Mouse (Mus musculus) cerebellum, postnatal 14 days (tissue): ENCODE measurements around the gene Ksr1.
"Not testable (repeated sequence)": the region's sequence is repeated elsewhere in the genome, so short reads cannot be mapped to it uniquely, and the experiment has no call there.

Experiments used
- DNase-seq, 2 experiments: peaks; one replicate each; pipeline ENCODE4 v3.0.0; 2021; ENCODE audit warnings: mixed read lengths in 2 of 2

Ksr1 gene

DNA sequence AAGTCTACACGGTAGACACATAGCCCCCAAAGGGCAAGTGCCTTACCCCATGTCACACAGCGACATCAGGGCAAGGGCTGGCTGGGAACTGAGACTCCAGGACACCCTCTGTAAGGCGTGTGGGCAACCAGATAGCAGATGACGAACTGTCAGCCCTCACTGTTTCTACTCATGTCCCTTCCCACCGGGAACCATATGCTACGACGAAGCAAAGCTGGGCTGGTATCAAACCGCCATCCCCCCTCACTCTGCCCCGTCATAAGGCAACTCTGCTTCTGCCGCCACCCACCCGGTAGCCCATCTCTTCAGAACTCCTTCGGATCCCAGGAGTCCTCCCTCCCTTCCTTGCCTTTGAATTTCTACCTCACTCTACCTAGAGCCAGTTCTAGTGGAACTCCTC lies 108.7 kb downstream of the Ksr1 start:
- DNase-seq = no peak

DNA sequence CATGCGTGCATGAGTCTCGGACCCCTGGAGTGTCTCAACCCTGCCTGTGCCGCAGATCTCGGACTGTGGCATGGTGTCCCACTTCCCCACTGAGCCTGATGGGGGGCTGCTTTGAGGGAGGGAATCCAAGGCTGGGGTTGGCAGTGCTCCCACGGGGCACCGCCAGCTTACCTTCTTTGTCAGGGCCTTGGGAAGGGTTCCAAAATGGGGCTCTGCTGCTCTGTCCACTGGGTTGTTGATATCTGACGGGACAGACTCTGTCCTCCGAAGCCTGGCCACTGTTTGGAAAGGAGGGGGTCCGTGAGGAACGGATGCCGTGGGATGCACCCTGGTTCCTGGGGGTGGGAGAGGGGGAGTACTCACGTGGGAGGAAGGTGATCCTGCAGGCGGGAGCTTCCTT lies 109.9 kb downstream of the Ksr1 start:
- DNase-seq = no peak

DNA sequence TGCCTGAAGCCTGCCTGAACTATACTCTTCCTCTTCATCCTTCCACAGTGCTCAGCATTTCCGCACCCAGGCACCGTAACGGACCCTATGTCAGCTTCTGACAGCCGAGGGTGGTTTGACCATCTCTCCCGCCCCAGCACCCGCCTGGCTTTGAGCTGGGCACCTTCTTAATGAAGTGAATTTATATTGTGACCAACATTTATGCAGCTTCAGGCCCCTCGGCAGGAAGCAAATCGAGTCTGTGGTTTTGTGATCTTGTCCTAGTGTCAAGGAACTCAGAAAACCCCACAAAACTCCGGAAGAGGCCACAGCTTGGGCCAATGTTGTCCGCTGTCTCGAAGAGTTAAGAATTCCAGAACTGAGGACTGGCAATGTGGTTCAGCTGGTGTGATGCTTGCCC lies 112.6 kb downstream of the Ksr1 start:
- DNase-seq = no peak

DNA sequence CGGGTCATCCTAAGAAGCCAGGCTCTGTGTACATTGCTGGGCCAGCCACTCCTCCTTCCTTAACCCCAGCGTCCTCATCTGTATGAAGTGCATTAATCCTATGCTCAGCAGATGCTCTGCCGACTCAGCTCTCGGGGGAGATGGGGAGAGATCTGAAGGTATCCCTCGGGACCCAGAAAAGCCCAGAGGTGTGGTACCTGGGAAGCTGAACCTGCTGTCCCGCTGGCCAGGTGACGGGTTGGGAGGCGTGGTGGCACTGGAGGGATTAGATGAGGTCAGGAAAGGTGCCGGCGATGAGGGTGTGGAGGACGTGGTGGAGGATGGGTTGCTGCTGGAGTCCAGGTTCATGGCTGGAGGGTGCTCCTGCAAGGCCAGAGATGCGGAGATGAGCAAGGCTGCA lies 113.2 kb downstream of the Ksr1 start:
- DNase-seq = no peak

DNA sequence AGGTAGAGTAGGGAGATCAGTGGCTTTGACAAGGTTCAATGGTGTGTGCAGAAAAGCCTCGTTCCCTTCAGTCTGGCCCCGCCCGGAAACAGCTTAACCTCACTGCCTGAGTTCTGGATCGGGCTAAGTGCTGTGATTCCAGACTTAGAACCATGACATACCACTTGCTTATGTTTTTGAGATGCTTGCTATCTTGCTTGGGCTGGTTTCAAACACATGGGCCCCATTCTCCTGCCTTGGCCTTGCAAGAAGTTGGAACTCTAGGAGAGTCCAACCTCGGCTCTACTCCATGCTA lies 114.8 kb downstream of the Ksr1 start:
- no peak for DNase-seq

DNA sequence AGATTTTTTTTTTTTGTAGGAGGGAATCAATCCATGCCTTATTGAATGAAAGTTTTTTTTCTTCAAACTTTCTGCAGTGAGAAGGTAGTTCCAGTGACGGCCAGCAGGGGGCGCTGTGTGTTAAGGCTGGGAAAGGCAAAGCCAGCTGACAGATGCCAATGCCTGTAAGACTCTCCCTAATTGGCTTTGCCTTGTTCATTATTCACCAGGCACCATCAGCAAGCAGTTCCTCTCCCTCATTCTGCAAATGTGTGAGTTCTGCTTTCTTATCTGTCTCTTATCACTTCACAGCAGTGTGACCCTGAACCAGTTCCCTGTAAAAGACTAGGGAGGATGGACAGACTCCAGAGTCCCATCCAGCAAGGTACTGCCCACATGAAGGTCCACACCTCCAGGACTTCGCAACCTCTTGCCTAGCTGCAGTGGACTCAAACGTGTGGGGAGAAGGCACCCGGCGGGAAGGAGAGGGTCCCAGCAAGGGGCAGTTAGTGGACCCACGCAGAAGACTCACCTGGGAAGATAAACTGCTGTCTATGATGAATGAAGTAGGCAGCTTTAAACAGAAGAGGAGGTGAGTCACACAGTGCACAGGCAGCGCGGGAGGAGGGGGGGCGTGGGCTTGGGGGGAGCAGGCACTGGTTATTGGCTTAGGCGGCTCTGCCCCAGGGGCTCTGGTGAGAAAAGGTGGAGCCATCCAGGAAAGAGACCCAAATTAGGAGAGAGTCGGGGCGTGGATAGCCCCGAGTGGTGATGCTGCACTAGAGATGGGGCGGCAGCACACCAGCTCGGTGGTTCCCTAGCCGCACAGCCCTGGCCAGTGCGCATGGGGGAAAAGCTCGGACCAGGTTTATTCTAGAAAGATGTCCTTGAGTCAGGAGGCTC lies 115.4 kb downstream of the Ksr1 start:
- peak; percentile 89 to 95 for DNase-seq

DNA sequence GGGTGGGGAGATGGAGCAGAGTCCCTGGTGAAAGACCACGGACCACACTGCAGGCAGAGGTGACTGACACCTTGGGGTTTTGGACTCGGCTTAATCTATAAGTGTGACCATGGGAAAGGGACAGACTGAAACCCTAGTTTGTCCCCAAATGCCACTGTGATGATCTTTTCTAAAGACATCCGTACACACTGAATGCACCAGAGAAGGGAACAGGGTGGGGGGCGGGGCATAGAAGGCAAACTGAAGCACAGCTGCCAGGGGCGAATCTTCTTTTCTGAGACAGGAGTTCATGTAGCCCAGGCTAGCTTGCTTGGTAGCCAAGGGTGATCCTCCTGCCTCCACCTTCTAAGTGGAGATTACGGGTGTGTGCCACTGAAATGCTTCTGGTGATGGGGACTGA lies 122.5 kb downstream of the Ksr1 start:
- DNase-seq = no peak

DNA sequence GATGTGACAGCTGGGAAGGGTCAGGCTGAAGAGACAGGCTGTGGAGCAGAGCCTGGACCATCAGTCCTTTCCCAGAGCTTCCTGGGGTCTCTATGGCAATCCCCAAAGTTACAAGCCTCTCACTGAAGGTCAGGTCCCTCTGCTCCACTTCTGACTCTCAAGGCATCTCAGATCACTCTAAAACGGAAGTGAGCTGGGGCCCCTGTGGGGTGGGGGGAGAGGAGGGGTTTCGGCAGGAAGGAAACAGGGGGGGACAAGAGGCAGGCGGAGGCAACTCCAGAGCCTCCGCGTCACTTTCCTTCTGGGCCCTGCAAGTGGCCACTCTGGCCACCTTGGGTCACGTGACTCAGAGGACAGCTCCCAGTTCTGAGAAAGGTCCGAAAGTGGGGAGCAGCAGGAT lies 122.9 kb downstream of the Ksr1 start:
- no peak for DNase-seq

DNA sequence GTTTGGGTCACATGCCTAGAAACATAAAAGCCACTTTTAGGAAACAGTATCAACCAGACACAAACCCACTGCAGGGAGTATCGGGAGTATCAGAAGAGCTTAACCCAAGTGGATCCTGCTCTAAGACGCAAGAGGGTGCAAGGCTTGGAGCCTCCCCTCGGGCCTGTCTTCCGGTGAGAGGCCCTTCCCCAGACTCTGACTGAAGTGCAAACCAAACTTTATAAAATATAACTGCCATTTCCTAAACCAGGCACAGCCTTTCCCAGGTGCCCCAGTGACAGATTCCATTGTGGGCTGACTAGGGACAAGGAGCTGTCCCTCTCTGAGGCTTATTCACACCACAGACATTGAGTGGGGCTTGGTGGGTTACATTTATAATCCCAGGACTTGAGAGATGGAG lies 123.4 kb downstream of the Ksr1 start:
- no peak for DNase-seq

DNA sequence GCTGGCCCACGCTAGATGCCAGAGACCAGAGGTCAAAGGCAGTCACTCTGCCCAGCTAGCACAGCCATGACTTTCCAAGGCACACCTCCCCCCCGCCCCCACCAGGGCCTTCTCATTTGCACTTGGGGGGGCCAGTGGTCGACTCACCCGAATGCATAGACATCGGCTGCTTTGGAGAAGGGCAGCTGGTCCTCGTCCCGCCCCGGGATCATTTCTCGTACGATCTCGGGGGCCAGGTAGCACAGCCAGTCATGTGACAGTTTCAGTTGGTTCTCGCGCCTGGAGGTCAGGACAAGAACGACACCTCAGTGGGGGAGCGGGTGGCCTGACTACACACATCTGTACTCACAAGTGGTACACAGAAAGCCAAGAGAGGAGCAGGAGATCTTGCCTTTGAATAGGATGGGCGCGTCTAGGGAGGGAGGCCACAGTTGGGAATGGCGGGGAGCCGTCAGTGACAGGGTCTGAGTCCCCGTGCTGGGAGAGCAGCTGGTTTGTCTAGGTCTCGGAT lies 125.6 kb downstream of the Ksr1 start:
- no peak for DNase-seq

DNA sequence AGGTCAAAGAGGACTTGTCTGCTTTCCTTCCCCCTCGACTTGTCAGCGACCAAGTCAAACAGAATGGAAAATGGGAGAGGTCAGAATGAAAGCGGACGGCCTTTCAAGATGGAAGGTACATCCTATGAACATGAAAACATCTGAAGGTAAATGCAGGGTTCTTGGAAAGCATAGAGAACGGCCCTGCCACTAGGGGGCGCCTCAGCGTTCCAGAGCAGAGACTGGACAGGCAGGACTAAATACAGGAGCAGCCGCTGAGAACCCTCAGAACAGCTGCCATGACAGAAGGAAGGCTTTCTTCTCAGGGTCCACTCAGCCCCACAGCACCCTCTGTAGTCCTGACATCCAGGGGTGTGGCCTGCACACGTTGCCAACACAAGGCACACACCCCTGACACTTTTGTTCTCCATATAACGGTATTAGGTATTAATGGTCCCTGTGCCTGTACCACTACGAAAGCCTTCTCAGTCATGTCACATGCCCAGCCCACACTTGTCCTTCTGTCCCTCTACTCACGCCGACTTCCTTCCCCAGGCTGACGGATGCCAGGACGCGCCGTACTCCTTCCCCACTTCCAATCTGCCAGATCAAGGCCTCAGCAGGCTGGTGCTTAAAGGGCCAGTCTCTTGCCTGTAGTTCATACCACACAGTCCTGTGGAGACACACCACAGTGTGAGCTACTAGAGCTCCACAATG lies 126.2 kb downstream of the Ksr1 start:
- peak in 1 of 2 experiments; percentile 53 for DNase-seq

DNA sequence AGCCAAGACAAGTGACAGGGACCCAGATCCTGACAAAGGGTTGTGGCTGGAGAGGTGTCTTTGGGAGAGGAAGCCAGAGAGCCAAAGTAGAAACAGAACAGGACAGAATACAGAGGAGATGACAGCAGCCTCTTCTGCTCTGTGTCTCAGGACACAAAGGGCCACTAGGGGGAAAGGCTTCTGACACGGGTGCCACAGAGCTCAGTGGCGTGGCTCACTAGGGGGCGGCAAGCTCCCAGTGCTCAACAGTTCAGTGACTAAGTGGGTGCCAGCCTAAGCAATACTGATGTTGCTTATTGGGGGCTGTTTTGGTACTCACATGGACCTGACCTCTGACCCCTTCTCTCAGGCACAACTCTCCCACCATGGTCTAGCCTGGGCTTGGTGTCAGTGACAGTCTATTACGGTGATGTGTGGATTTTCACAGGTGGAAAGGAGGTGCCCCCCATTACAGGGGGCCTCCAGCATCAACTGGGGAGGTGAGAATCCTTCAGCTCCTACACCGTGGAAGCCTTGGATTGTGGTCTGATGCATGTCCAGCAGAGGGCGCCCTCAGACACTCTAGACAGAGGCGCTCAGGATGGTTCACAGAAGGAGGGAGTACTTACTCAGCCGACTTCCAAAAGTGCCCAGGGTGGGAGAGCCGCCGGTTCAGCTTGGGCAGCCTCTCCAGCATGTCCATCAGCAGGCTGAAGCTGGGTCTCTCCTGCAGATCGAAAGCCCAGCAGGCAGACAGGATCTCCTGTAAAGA lies 127.1 kb downstream of the Ksr1 start:
- DNase-seq = peak; percentile 73 to 85

DNA sequence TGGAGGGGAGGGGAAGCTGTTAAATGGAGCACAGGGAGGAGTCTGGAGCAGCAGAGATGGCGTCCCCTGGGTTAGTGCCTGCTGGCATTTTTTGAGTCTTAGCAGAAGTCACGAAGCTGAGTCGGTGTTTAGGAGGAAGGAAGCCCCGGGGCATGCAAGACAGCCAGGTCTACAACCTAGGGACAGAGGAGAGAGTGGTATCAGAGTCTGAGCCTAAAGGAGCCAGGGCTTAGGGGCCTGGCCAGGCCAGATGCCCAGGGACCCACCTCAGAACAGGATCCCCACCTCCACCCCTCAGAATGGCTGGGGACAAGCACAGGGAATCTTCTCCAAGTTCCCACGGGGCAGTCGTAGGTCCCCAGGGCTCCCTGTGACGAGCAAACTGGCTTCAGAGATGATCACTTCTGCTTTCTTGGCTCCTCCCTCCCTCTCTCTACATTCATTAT lies 129.0 kb downstream of the Ksr1 start:
- DNase-seq = no peak

DNA sequence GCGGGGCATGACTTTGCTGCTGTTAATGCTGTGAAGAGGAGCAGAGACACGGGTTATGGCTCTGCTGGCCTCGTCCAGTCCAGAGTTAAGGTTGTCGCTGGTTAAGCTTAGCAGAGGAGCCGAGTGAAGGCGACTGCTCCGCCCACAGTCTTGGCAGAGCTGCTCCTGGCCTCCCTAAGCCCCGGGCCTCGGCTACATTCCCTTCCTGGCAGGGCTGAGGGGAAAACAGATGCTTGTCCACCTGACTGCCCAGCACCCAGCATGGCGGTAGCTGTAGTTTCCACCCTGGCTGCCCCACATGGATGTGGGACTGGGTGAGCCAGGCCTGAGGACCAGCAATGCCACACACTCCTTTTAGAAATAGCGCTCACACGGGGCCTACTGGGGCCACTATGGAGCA lies 130.0 kb downstream of the Ksr1 start:
- peak; percentile 47 to 52 for DNase-seq

DNA sequence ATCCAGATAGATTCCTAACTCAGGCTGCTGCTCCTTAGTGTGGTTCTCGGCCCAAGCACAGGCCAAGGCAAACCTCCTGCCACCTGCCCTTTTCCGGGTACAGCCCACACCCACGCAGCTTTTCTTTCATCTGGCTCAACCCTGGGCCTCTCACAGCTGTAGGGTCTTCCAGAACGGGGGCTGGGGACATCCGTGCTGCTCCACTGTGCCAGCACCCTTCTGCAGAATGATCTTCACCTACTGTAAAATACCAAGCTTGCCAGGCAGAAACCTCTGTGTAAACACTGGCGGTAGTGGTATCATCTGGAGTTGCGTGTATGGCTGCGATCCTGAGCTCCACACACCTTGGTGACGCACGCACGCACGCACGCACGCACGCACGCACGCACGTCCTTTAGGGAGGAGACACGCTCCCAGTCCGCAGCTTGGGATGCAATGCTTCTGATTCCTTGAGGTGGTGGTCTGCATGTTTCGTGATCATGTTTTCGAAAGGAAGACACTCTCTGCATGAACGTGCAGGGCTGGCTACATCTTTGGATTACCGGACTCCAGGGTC lies 130.5 kb downstream of the Ksr1 start:
- no peak for DNase-seq

DNA sequence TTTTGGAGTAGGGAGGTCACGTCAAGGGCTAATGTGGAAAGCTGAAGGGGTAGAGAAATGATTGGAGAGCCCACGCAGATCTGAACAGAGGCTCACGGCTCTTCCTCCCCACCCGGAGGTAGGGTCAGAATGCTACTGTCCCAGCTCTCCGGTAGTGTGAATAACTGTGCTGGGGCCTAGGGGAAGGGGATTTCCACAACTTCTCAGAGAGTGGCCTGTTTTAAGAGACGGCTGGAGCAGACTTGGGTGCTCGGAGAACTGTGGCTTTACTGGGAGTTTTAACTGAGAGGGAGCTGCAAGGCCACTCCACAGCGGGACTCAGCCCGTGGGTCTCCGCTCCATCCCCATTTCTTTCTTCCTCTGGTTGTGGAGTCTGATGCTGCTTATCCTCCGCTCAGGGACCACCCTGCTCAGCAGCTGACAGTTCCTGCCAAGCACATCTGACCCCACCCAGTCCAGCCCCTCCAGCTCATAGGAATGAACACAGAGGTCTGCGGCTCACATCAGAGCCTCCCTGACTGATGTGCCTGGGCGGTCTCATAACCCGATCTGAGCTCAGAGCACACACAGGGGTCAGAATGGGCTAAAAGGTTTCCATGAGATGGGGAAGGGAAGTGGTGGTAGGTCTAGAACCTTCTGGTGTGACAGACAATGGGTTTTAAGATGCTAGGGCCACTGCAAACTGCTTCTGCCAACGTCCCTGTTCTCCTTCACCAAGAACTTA lies 131.4 kb downstream of the Ksr1 start:
- DNase-seq = no peak

DNA sequence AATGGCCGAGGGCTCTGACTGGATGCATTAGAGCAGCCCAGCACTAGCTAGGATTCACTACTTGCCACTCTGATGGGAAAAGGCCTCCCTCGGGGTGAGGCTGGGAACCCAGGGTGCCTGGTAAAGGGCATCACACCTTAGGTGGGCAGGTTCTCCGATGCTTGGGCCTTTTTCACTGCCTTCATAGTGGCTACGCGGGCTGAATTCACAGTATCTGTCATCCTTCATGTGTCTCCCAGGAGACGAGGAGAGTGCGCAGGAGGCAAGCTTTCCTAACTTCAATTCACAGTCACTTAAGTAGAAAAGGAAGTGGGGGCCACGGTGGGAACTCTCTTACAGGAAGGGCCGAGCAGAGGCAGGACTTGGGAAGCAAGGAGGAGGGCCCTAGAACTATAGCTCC lies 132.4 kb downstream of the Ksr1 start:
- DNase-seq = no peak

DNA sequence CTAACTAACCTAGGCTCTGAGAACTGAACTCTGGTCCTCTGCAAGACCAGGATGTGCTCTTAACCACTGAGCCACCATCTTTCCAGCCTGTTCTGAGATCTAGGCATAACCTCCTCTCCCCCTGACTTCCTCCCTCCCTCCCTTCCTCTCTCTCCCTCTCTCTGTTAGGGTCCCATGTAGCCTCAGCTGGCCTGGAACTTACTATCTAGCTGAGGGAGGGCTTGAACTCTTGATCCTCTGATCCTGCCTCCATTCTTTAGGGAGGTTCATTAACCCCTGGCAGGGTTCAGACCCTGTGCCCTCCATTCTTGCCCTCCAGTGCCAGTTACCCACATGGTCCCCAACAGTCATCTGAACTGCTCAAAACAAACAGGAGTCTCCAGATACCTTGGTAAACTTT lies 133.2 kb downstream of the Ksr1 start:
- peak in 1 of 2 experiments; percentile 0 for DNase-seq

DNA sequence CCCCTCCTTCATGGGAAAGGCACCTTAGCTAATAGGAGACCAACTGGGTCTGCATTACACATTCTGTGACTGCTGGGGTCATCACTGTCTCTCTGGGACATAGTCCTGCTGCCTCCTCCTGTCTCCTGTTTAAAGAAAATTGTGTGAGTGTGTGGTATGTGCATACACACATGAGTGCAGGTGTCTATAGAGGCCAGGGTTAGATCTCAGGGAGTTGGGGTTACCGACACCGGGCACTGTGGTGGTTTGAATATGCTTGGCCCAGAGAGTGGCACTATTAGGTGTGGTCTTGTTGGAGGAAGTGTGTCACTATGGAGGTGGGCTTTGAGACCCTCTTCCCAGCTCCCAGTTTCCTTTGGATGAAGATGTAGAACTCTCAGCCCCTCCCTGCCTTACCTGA lies 133.7 kb downstream of the Ksr1 start:
- DNase-seq = no peak

DNA sequence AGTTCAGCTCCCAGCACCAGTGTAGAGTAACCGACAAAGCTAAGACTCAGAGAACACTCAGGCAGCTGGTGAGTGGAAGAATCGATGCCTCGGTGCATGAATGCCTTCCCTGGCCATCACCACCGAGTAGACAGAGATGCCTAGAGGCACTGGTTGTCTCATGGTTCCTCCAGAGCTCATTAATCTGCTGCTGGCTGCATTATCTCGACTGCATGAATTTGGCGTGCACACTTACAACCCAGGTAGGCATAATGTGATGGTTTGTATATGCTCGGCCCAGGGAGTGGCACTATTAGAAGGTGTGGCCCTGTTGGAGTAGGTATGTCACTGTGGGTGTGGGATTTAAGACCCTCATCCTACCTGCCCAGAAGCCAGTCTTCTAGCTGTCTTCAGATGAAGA lies 137.3 kb downstream of the Ksr1 start:
- DNase-seq = no peak

DNA sequence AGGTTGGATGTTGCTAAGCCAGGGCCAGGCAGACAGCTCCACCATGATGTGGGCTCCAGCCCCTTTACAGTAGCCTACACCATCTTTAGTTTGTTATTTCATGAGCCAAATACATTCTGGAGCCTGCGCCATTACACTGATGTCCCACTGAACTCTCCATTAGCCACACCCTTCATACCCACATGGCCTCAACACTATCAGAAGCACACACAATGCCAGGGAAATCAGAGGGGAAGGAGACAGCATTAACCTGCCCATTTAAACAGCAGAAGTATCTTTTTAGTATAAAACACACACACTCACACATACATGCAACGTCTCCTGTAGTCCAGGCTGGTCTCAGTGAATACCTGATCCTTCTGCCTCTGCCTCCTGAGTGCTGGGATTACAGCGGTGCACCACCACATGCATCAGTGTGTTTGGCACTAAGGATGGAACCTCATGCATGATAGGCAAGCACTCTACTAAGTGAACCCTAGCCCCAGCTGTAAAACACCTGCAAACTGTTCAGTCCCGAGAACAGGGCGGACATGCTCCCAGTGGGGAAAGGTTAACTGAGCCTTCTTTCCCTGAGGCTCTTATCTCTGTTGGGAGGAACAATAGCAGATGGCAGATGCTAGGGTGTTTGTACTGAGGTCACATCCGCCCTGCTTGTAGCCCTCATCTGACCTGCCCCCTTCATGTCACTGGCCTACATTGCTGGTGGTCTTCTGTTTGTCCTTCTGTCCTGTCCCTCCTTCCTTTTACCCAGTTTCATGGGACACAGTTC lies 138.0 kb downstream of the Ksr1 start:
- DNase-seq = no peak

DNA sequence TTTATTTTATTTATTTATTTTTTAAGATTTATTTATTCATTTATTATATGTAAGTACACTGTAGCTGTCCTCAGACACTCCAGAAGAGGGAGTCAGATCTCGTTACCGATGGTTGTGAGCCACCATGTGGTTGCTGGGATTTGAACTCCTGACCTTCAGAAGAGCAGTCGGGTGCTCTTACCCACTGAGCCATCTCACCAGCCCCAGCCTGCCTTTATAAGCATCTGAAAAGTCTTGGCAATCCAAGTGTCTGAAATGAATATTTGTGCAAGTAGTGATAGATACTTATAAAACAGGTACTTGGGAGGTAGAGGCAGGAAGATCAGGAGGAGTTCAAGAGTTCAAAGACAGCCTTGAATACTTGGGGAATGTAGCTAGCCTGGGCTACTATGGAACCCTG lies 138.9 kb downstream of the Ksr1 start:
- DNase-seq = not testable (repeated sequence)
